Mouse (Mus musculus) cortical plate, adult 2 months (tissue): ENCODE measurements around the gene Kcnh7.

Source experiments
- CTCF ChIP-seq: fragments of 200-500 bp; IDR thresholded peaks from 2 replicates; pipeline ENCODE4 v1.5.1; 2011; ENCODE audit warnings: mild to moderate bottlenecking, control low read depth, low read length; ENCODE audit not compliant: insufficient read depth; ENCODE audit errors: extremely low read depth
- POLR2A ChIP-seq: fragments of 200-500 bp; IDR thresholded peaks from 2 replicates; pipeline ENCODE4 v1.6.1; 2011; ENCODE audit warnings: mild to moderate bottlenecking, low read length, control low read depth; ENCODE audit not compliant: insufficient read depth; ENCODE audit errors: extremely low read depth

DNA sequence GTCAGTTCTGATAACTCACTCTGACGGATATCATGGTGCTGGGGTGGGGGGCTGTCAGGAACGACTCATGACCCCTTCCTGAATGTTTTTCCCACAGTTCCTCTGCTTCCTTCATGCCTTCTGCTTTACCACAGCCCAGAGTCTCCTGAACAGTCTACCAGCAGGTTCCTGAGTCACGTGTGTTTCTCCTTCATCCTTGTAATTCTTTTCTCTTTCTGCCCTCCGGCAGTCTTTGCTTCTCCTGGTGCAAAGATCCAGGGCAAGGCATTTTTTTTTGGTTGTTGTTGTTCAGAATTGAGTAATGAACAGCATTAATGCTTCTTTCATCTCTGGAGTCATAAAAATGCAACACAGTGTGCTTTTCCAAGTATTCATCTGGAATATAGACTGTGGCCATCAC is 513.3 kb downstream of the Kcnh7 start:
- TF ChIP-seq POLR2A: no peak
- no peak for TF ChIP-seq CTCF
